Mouse (Mus musculus) kidney, embryonic 14.5 days (tissue): ENCODE data around the gene Ces1h. TPM values are rescaled to one million over a fixed set of nuclear protein-coding genes. Genes with fewer than 3 reads are reported as not detected.

Experiments used
- ATAC-seq: fragments of 200-750 bp; cut with Nextera tagmentation; 2 replicates; pipeline ENCODE4 v1.8.0; 2017; ENCODE audit warnings: moderate number of reproducible peaks, mild to moderate bottlenecking, moderate TSS enrichment, moderate library complexity; ENCODE audit not compliant: low FRiP score, low TSS enrichment
- H3K27ac ChIP-seq: fragments of 300-500 bp; sonication (generic); 2 replicates; pipeline ENCODE4 v1.5.1; 2014; ENCODE audit warnings: low read depth, mild to moderate bottlenecking, low read length, moderate library complexity, mixed read lengths
- H3K27me3 ChIP-seq: fragments of 300-500 bp; sonication (generic); 2 replicates; pipeline ENCODE4 v1.6.1; 2014; ENCODE audit warnings: mild to moderate bottlenecking, low read length; ENCODE audit not compliant: control insufficient read depth, insufficient read depth
- H3K36me3 ChIP-seq: fragments of 300-500 bp; sonication (generic); 2 replicates; pipeline ENCODE4 v1.6.1; 2014; ENCODE audit warnings: low read length, mixed read lengths; ENCODE audit not compliant: control insufficient read depth, insufficient read depth
- H3K4me1 ChIP-seq: fragments of 300-500 bp; sonication (generic); 2 replicates; pipeline ENCODE4 v1.6.1; 2014; ENCODE audit warnings: low read length, mixed read lengths; ENCODE audit not compliant: control insufficient read depth, insufficient read depth
- H3K4me2 ChIP-seq: fragments of 300-500 bp; sonication (generic); replicated peaks from 2 replicates; pipeline ENCODE4 v1.6.1; 2014; ENCODE audit warnings: low read depth, mild to moderate bottlenecking, low read length
- H3K4me3 ChIP-seq: fragments of 300-500 bp; sonication (generic); 2 replicates; pipeline ENCODE4 v1.5.1; 2014; ENCODE audit warnings: mild to moderate bottlenecking, low read length
- H3K9ac ChIP-seq: fragments of 300-500 bp; sonication (generic); 2 replicates; pipeline ENCODE4 v1.6.1; 2014; ENCODE audit warnings: low read depth, mild to moderate bottlenecking, low read length, moderate library complexity
- H3K9me3 ChIP-seq: fragments of 300-500 bp; sonication (generic); 2 replicates; pipeline ENCODE4 v1.6.1; 2016; ENCODE audit warnings: low read length; ENCODE audit not compliant: control insufficient read depth
- WGBS: fragments of 180-500 bp; shearing (Covaris S2); extraction: QIAGEN DNeasy Blood & Tissue Kit; methylation state at CpG from one replicate; pipeline ENCODE4 v1.1.7; 2014; 5-methylcytosine and 5-hydroxymethylcytosine counted together
- polyA plus RNA-seq: library from polyadenylated mRNA; unstranded; fragments of >200 nt; fragmentation: Nextera tagmentation; extraction: Ambion mirVana; gene quantifications from 2 replicates; pipeline ENCODE4 v1.2.1, GENCODE M21; 2014

Gene Ces1h
- polyA plus RNA-seq, 1 experiment from 2014 or later = not detected

GRCm38 (mm10) chr8:93339531-93339930 lies 40.0 kb downstream of the Ces1h start:
- H3K9ac ChIP-seq = no peak overlapping the region
- 89% methylated on average over 2 of the region's 2 CpGs for WGBS
- no peak for ATAC-seq

DNA sequence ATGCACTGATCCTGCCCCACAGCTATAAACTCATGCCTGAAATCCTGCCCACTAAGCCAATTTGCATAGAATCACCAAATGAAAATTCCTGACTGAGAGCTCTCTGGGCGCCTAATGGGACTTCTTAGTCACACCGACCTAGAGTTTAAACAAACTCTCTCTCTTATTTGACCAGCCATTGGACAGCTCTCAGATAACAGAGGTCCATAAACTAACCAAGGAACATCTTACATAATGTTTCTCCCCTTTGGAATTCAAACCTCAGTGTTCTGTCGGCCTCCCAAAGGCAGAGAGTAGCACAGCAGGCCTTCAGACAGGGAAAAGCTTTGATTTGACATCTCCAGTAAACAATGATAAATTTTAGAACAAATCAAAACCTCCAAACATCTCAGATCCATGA lies 42.3 kb downstream of the Ces1h start, which contains the start of gene Ces1g:
Gene Ces1g, minus strand, starts transcription at position 102 of the 400 bp plus-strand sequence.
- Histone ChIP-seq H3K27ac (no peak within 1 kb of the TSS), H3K9me3 (no peaks in the 10 kb centered on the region), H3K4me1 (no peaks in the 10 kb centered on the region), H3K36me3 (no peaks in the 10 kb centered on the region), H3K9ac (no peak within 1 kb of the TSS), H3K27me3 (no peaks in the 10 kb centered on the region), H3K4me2 (no peak within 1 kb of the TSS), H3K4me3 (no peak within 1 kb of the TSS)
- 44% methylated on average over 3 of the region's 3 CpGs for WGBS
- ATAC-seq = no peak

More at GRCm38 (mm10) chr8:93339531-93339930, 40.0 kb downstream of the Ces1h start:
- Histone ChIP-seq H3K27me3 (no peaks in the 10 kb centered on the region), H3K4me3 (no peak overlapping the region), H3K36me3 (no peaks in the 10 kb centered on the region), H3K9me3 (no peaks in the 10 kb centered on the region), H3K4me2 (no peak overlapping the region), H3K27ac (no peak overlapping the region), H3K4me1 (no peaks in the 10 kb centered on the region)

DNA sequence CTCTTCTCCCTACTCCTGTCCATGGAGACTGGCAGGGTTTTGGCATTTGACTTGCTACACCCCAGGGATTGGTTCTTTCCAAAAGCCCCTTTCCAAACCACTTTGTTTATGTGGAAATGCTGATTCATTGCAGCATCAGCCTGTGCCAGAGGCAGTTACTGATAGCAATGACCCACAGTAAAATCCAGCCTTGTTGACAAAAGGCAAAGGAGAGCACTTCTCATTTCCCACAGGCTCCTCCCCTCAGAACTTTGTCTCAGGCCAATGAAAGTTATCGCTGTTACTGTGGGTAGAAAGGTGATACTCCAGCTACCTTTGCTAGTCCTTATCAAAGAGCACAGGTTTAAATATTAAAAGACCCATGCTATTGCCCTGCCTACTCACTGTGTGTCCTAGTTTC lies 46.8 kb downstream of the Ces1h start:
- 68% methylated on average over 1 of the region's 1 CpGs for WGBS
- H3K4me2 ChIP-seq = no peak overlapping the region
- H3K27me3 ChIP-seq = no peaks in the 10 kb centered on the region
- no peaks in the 10 kb centered on the region for H3K9me3 ChIP-seq
- H3K36me3 ChIP-seq = no peaks in the 10 kb centered on the region
- no peak for ATAC-seq
- no peak overlapping the region for H3K4me3 ChIP-seq
- no peak overlapping the region for H3K9ac ChIP-seq
- no peak overlapping the region for H3K27ac ChIP-seq
- H3K4me1 ChIP-seq = no peaks in the 10 kb centered on the region

- no peak overlapping the region for H3K9ac ChIP-seq
- no peak overlapping the region for H3K27ac ChIP-seq
- H3K27me3 ChIP-seq = no peaks in the 10 kb centered on the region
- H3K36me3 ChIP-seq = no peaks in the 10 kb centered on the region
- 84% methylated on average over 2 of the region's 2 CpGs for WGBS
- no peak overlapping the region for H3K4me3 ChIP-seq
- no peak for ATAC-seq
- no peaks in the 10 kb centered on the region for H3K4me1 ChIP-seq
- H3K9me3 ChIP-seq = no peaks in the 10 kb centered on the region
- no peak overlapping the region for H3K4me2 ChIP-seq
These were observed 48.4 kb downstream of the Ces1h start for GRCm38 (mm10) chr8:93331151-93331550.

- H3K4me3 ChIP-seq = no peak overlapping the region
- no peaks in the 10 kb centered on the region for H3K27me3 ChIP-seq
- no peak overlapping the region for H3K27ac ChIP-seq
- H3K9me3 ChIP-seq = no peaks in the 10 kb centered on the region
- no peak overlapping the region for H3K4me2 ChIP-seq
- H3K4me1 ChIP-seq = no peaks in the 10 kb centered on the region
- H3K36me3 ChIP-seq = no peaks in the 10 kb centered on the region
- no peak for ATAC-seq
- no peak overlapping the region for H3K9ac ChIP-seq
- 78% methylated on average over 2 of the region's 2 CpGs for WGBS
These were observed 54.4 kb downstream of the Ces1h start for GRCm38 (mm10) chr8:93325123-93325522.

- Histone ChIP-seq H3K4me1 (no peaks in the 10 kb centered on the region), H3K27me3 (no peaks in the 10 kb centered on the region), H3K27ac (no peak overlapping the region), H3K9ac (no peak overlapping the region), H3K9me3 (no peaks in the 10 kb centered on the region), H3K4me2 (no peak overlapping the region), H3K36me3 (no peaks in the 10 kb centered on the region), H3K4me3 (no peak overlapping the region)
- WGBS = 86% methylated on average over 2 of the region's 2 CpGs
- no peak for ATAC-seq
These were observed 62.5 kb downstream of the Ces1h start for GRCm38 (mm10) chr8:93317031-93317430.

DNA sequence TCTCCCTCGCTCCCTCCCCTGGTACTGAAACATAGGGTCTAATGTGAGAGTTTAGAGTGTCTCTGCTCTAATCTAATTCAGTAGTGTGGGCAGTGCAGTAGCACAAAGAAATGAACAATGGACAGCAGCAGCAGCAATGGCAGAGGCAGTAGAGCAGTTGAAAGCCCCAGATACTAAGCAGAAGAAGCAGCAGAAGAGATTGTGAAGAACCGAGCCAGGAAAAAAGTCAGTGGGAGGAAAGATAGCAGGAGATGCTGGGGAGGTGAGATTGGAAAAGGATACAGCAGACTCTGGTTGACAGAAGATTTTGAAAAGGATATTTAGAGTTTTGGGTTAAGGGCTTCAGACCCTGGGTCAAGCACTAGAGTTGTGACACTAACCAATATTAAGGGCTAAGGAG lies 64.0 kb downstream of the Ces1h start:
- H3K27ac ChIP-seq = no peak overlapping the region
- WGBS = 84% methylated on average over 2 of the region's 2 CpGs

More for the DNA sequence above, 64.0 kb downstream of the Ces1h start:
- no peaks in the 10 kb centered on the region for H3K36me3 ChIP-seq
- no peak overlapping the region for H3K4me3 ChIP-seq
- no peak overlapping the region for H3K9ac ChIP-seq
- ATAC-seq = no peak
- H3K27me3 ChIP-seq = no peaks in the 10 kb centered on the region
- H3K9me3 ChIP-seq = no peaks in the 10 kb centered on the region
- H3K4me1 ChIP-seq = no peaks in the 10 kb centered on the region
- H3K4me2 ChIP-seq = no peak overlapping the region

Other genes starting within 250 kb of the Ces1h start
- not detected in 2 replicates for gene Ces1c, start 248.4 kb downstream of the Ces1h start, polyA plus RNA-seq
- gene Ces1d, start 181.9 kb downstream of the Ces1h start, polyA plus RNA-seq = 0.14 TPM in 1 of 2 replicates, not detected in the other
- gene Ces1e, start 150.1 kb downstream of the Ces1h start, polyA plus RNA-seq = not detected in 2 replicates
- not detected in 2 replicates for gene Ces1f, start 100.0 kb downstream of the Ces1h start, polyA plus RNA-seq
- not detected in 2 replicates for gene Ces1g, start 42.4 kb downstream of the Ces1h start, polyA plus RNA-seq
- gene Ces5a, start 156.1 kb upstream of the Ces1h start, polyA plus RNA-seq = not detected in 2 replicates